Mouse (Mus musculus): ENCODE data around the gene Heg1. TPM values are rescaled to one million over a fixed set of nuclear protein-coding genes. Genes with fewer than 3 reads are reported as not detected.

Heg1 gene
- polyA plus RNA-seq (2015; fragmentation: Nextera tagmentation; extraction: Ambion mirVana): 21.1 and 25.2 TPM in 2 replicates

GRCm38 (mm10) chr16:33684162-33684702, at the start of gene Heg1:
Gene Heg1 (plus strand): TSS chr16:33684370.
- peak within 1 kb of the TSS; percentile 69 for H3K4me3 ChIP-seq
- no peaks in the 10 kb centered on the region for H3K36me3 ChIP-seq
- 2% methylated on average over 57 of the region's 57 CpGs for WGBS
- H3K4me1 ChIP-seq: peaks cover 24% of the 10 kb centered on the region
- ATAC-seq (ENCODE audit: borderline replicate concordance, extremely low read depth, low FRiP score, low TSS enrichment): peak; percentile 83; the same call in 1 of the 2 replicates
- peak within 1 kb of the TSS; percentile 86 for H3K9ac ChIP-seq
- H3K9me3 ChIP-seq: no peaks in the 10 kb centered on the region
- H3K27ac ChIP-seq: peak within 1 kb of the TSS; percentile 79
- peak within 1 kb of the TSS; percentile 85 for H3K4me2 ChIP-seq
- no peaks in the 10 kb centered on the region for H3K27me3 ChIP-seq

- Histone ChIP-seq H3K4me1 (no peaks in the 10 kb centered on the region), H3K4me2 (no peak overlapping the region), H3K9ac (no peak overlapping the region), H3K4me3 (no peak overlapping the region), H3K27me3 (no peaks in the 10 kb centered on the region), H3K9me3 (no peaks in the 10 kb centered on the region), H3K27ac (no peak overlapping the region), H3K36me3 (no peaks in the 10 kb centered on the region)
- ATAC-seq (ENCODE audit: borderline replicate concordance, extremely low read depth, low FRiP score, low TSS enrichment): no peak
- 69% methylated on average over 12 of the region's 12 CpGs for WGBS
Measured at GRCm38 (mm10) chr16:33635836-33636595, 48.2 kb upstream of the Heg1 start.

- H3K27ac ChIP-seq: no peak overlapping the region
- 0 out of 2 replicates have a peak, but pooled peaks cover 5% of the 10 kb centered on the region for H3K4me1 ChIP-seq
- 40% methylated on average over 3 of the region's 3 CpGs for WGBS
- no peak overlapping the region for H3K9ac ChIP-seq
- H3K36me3 ChIP-seq: no peaks in the 10 kb centered on the region
- no peaks in the 10 kb centered on the region for H3K27me3 ChIP-seq
- H3K4me2 ChIP-seq: no peak overlapping the region
- ATAC-seq (ENCODE audit: borderline replicate concordance, extremely low read depth, low FRiP score, low TSS enrichment): no peak
- no peak overlapping the region for H3K4me3 ChIP-seq
- H3K9me3 ChIP-seq: no peaks in the 10 kb centered on the region
Measured at GRCm38 (mm10) chr16:33641779-33642178, 42.4 kb upstream of the Heg1 start.

GRCm38 (mm10) chr16:33653116-33653515, 31.1 kb upstream of the Heg1 start:
- H3K4me1 ChIP-seq: no peaks in the 10 kb centered on the region
- H3K27me3 ChIP-seq: no peaks in the 10 kb centered on the region
- H3K4me3 ChIP-seq: no peak overlapping the region
- H3K9me3 ChIP-seq: no peaks in the 10 kb centered on the region; the same call in 1 of the 2 replicates
- H3K4me2 ChIP-seq: no peak overlapping the region
- no peak for ATAC-seq (ENCODE audit: borderline replicate concordance, extremely low read depth, low FRiP score, low TSS enrichment)
- no peak overlapping the region for H3K9ac ChIP-seq
- WGBS: 87% methylated on average over 6 of the region's 6 CpGs
- no peak overlapping the region for H3K27ac ChIP-seq
- no peaks in the 10 kb centered on the region for H3K36me3 ChIP-seq

- no peak overlapping the region for H3K4me2 ChIP-seq
- H3K9ac ChIP-seq: no peak overlapping the region
- H3K27ac ChIP-seq: no peak overlapping the region
- no peak overlapping the region for H3K4me3 ChIP-seq
- WGBS: 82% methylated on average over 3 of the region's 3 CpGs
- H3K27me3 ChIP-seq: no peaks in the 10 kb centered on the region
- no peaks in the 10 kb centered on the region for H3K36me3 ChIP-seq
- H3K4me1 ChIP-seq: no peaks in the 10 kb centered on the region
- no peaks in the 10 kb centered on the region; the same call in 1 of the 2 replicates for H3K9me3 ChIP-seq
- no peak for ATAC-seq (ENCODE audit: borderline replicate concordance, extremely low read depth, low FRiP score, low TSS enrichment)
Measured at GRCm38 (mm10) chr16:33655443-33655842, 28.7 kb upstream of the Heg1 start.

GRCm38 (mm10) chr16:33657191-33657590, 27.0 kb upstream of the Heg1 start:
- Histone ChIP-seq H3K27me3 (no peaks in the 10 kb centered on the region), H3K4me2 (no peak overlapping the region), H3K9ac (no peak overlapping the region), H3K27ac (no peak overlapping the region), H3K4me1 (no peaks in the 10 kb centered on the region), H3K36me3 (no peaks in the 10 kb centered on the region), H3K9me3 (no peaks in the 10 kb centered on the region), H3K4me3 (no peak overlapping the region)
- WGBS: 86% methylated on average over 3 of the region's 3 CpGs
- ATAC-seq (ENCODE audit: borderline replicate concordance, extremely low read depth, low FRiP score, low TSS enrichment): no peak

GRCm38 (mm10) chr16:33658121-33658520, 26.0 kb upstream of the Heg1 start:
- Histone ChIP-seq H3K36me3 (no peaks in the 10 kb centered on the region), H3K4me2 (no peak overlapping the region), H3K4me1 (no peaks in the 10 kb centered on the region), H3K27me3 (no peaks in the 10 kb centered on the region), H3K9ac (no peak overlapping the region), H3K4me3 (no peak overlapping the region), H3K9me3 (no peaks in the 10 kb centered on the region), H3K27ac (no peak overlapping the region)
- 95% methylated on average over 3 of the region's 3 CpGs for WGBS
- no peak for ATAC-seq (ENCODE audit: borderline replicate concordance, extremely low read depth, low FRiP score, low TSS enrichment)

- Histone ChIP-seq H3K9ac (no peak overlapping the region), H3K27me3 (no peaks in the 10 kb centered on the region), H3K9me3 (no peaks in the 10 kb centered on the region), H3K36me3 (no peaks in the 10 kb centered on the region), H3K4me1 (no peaks in the 10 kb centered on the region), H3K4me3 (no peak overlapping the region), H3K4me2 (no peak overlapping the region), H3K27ac (no peak overlapping the region)
- ATAC-seq (ENCODE audit: borderline replicate concordance, extremely low read depth, low FRiP score, low TSS enrichment): 0 out of 2 replicates have a peak, but pooled peaks have one; percentile 8
- WGBS: 84% methylated on average over 5 of the region's 5 CpGs
Measured at GRCm38 (mm10) chr16:33659521-33659920, 24.6 kb upstream of the Heg1 start.

GRCm38 (mm10) chr16:33660125-33660524, 24.0 kb upstream of the Heg1 start:
- Histone ChIP-seq H3K9ac (no peak overlapping the region), H3K4me3 (no peak overlapping the region), H3K4me2 (no peak overlapping the region), H3K9me3 (no peaks in the 10 kb centered on the region), H3K36me3 (no peaks in the 10 kb centered on the region), H3K27ac (peak overlapping the region; percentile 16; the same call in 1 of the 2 replicates), H3K4me1 (no peaks in the 10 kb centered on the region), H3K27me3 (no peaks in the 10 kb centered on the region)
- 40% methylated on average over 5 of the region's 5 CpGs for WGBS
- ATAC-seq (ENCODE audit: borderline replicate concordance, extremely low read depth, low FRiP score, low TSS enrichment): peak; percentile 77

- Histone ChIP-seq H3K27ac (no peak overlapping the region), H3K4me2 (no peak overlapping the region), H3K9me3 (no peaks in the 10 kb centered on the region), H3K4me3 (no peak overlapping the region), H3K9ac (no peak overlapping the region), H3K36me3 (no peaks in the 10 kb centered on the region), H3K4me1 (no peaks in the 10 kb centered on the region), H3K27me3 (no peaks in the 10 kb centered on the region)
- no peak for ATAC-seq (ENCODE audit: borderline replicate concordance, extremely low read depth, low FRiP score, low TSS enrichment)
- 92% methylated on average over 10 of the region's 10 CpGs for WGBS
Measured at GRCm38 (mm10) chr16:33662841-33663240, 21.3 kb upstream of the Heg1 start.

GRCm38 (mm10) chr16:33666226-33666625, 17.9 kb upstream of the Heg1 start:
- no peak overlapping the region for H3K4me3 ChIP-seq
- no peak overlapping the region for H3K4me2 ChIP-seq
- no peak for ATAC-seq (ENCODE audit: borderline replicate concordance, extremely low read depth, low FRiP score, low TSS enrichment)
- no peak overlapping the region for H3K9ac ChIP-seq
- no peaks in the 10 kb centered on the region for H3K36me3 ChIP-seq
- H3K27ac ChIP-seq: no peak overlapping the region
- H3K4me1 ChIP-seq: peaks cover 4% of the 10 kb centered on the region; the same call in 1 of the 2 replicates
- H3K27me3 ChIP-seq: no peaks in the 10 kb centered on the region
- 77% methylated on average over 6 of the region's 6 CpGs for WGBS
- H3K9me3 ChIP-seq: no peaks in the 10 kb centered on the region

- ATAC-seq (ENCODE audit: borderline replicate concordance, extremely low read depth, low FRiP score, low TSS enrichment): no peak
- no peaks in the 10 kb centered on the region for H3K27me3 ChIP-seq
- H3K4me3 ChIP-seq: no peak overlapping the region
- no peak overlapping the region for H3K27ac ChIP-seq
- H3K36me3 ChIP-seq: no peaks in the 10 kb centered on the region
- H3K9me3 ChIP-seq: no peaks in the 10 kb centered on the region
- no peak overlapping the region for H3K9ac ChIP-seq
- peaks cover 4% of the 10 kb centered on the region; the same call in 1 of the 2 replicates for H3K4me1 ChIP-seq
- 84% methylated on average over 4 of the region's 4 CpGs for WGBS
- H3K4me2 ChIP-seq: no peak overlapping the region
Measured at GRCm38 (mm10) chr16:33666985-33667538, 17.1 kb upstream of the Heg1 start.
